Mouse (Mus musculus): Measurements from ENCODE around the gene Fbxo31. TPM values are rescaled to one million over a fixed set of nuclear protein-coding genes. Genes with fewer than 3 reads are reported as not detected.

Gene Fbxo31
- total and polyA plus RNA-seq, 2 experiments from 2014 or later = 37.3 to 68.9 TPM

GRCm38 (mm10) chr8:121575661-121576060 lies 2.9 kb downstream of the Fbxo31 start:
- WGBS = 83% methylated on average over 3 of the region's 3 CpGs
- Histone ChIP-seq H3K27me3 (ENCODE audit: insufficient read depth, low read length) (no peaks in the 10 kb centered on the region), H3K4me1 (ENCODE audit: insufficient read depth, low read length) (peaks cover 6% of the 10 kb centered on the region; the same call in 1 of the 2 replicates), H3K4me2 (ENCODE audit: low read depth, low read length, poor library complexity, severe bottlenecking) (no peak overlapping the region), H3K9me3 (ENCODE audit: low read length) (no peaks in the 10 kb centered on the region), H3K4me3 (ENCODE audit: low read depth, low read length) (no peak overlapping the region), H3K9ac (replicated peaks; ENCODE audit: low read length, poor library complexity, severe bottlenecking) (no peak overlapping the region), H3K27ac (ENCODE audit: low read depth, low read length) (no peak overlapping the region), H3K36me3 (ENCODE audit: insufficient read depth, low read length) (no peaks in the 10 kb centered on the region)
- no peak for TF ChIP-seq CTCF (IDR thresholded peaks at IDR 0.05)
- DNase-seq (ENCODE audit: low spot score) = no peak
- ATAC-seq (ENCODE audit: low FRiP score) = no peak

- Histone ChIP-seq H3K4me3 (ENCODE audit: low read depth, low read length) (no peak overlapping the region), H3K4me1 (ENCODE audit: insufficient read depth, low read length) (peaks cover 6% of the 10 kb centered on the region; the same call in 1 of the 2 replicates), H3K27ac (ENCODE audit: low read depth, low read length) (no peak overlapping the region), H3K4me2 (ENCODE audit: low read depth, low read length, poor library complexity, severe bottlenecking) (no peak overlapping the region), H3K27me3 (ENCODE audit: insufficient read depth, low read length) (no peaks in the 10 kb centered on the region), H3K9me3 (ENCODE audit: low read length) (no peaks in the 10 kb centered on the region), H3K9ac (replicated peaks; ENCODE audit: low read length, poor library complexity, severe bottlenecking) (no peak overlapping the region), H3K36me3 (ENCODE audit: insufficient read depth, low read length) (no peaks in the 10 kb centered on the region)
- DNase-seq (ENCODE audit: low spot score) (no peak), ATAC-seq (ENCODE audit: low FRiP score) (no peak)
- WGBS = 53% methylated on average over 3 of the region's 3 CpGs
- no peak for TF ChIP-seq CTCF (IDR thresholded peaks at IDR 0.05)
Measured at GRCm38 (mm10) chr8:121573275-121573674, 5.3 kb downstream of the Fbxo31 start.

- Histone ChIP-seq H3K27ac (ENCODE audit: low read depth, low read length) (no peak overlapping the region), H3K36me3 (ENCODE audit: insufficient read depth, low read length) (no peaks in the 10 kb centered on the region), H3K4me1 (ENCODE audit: insufficient read depth, low read length) (peaks cover 5% of the 10 kb centered on the region; the same call in 1 of the 2 replicates), H3K9ac (replicated peaks; ENCODE audit: low read length, poor library complexity, severe bottlenecking) (no peak overlapping the region), H3K4me2 (ENCODE audit: low read depth, low read length, poor library complexity, severe bottlenecking) (no peak overlapping the region), H3K27me3 (ENCODE audit: insufficient read depth, low read length) (no peaks in the 10 kb centered on the region), H3K4me3 (ENCODE audit: low read depth, low read length) (no peak overlapping the region), H3K9me3 (ENCODE audit: low read length) (no peaks in the 10 kb centered on the region)
- no peak for ATAC-seq (ENCODE audit: low FRiP score)
- no peak for TF ChIP-seq CTCF (IDR thresholded peaks at IDR 0.05)
- 88% methylated on average over 7 of the region's 7 CpGs for WGBS
- no peak for DNase-seq (ENCODE audit: low spot score)
Measured at GRCm38 (mm10) chr8:121572121-121572520, 6.5 kb downstream of the Fbxo31 start.

- Histone ChIP-seq H3K36me3 (ENCODE audit: insufficient read depth, low read length) (no peaks in the 10 kb centered on the region), H3K27me3 (ENCODE audit: insufficient read depth, low read length) (no peaks in the 10 kb centered on the region), H3K9ac (replicated peaks; ENCODE audit: low read length, poor library complexity, severe bottlenecking) (no peak overlapping the region), H3K4me2 (ENCODE audit: low read depth, low read length, poor library complexity, severe bottlenecking) (no peak overlapping the region), H3K4me3 (ENCODE audit: low read depth, low read length) (no peak overlapping the region), H3K9me3 (ENCODE audit: low read length) (no peaks in the 10 kb centered on the region), H3K4me1 (ENCODE audit: insufficient read depth, low read length) (no peaks in the 10 kb centered on the region), H3K27ac (ENCODE audit: low read depth, low read length) (no peak overlapping the region)
- DNase-seq (ENCODE audit: low spot score) = no peak
- no peak for TF ChIP-seq CTCF (IDR thresholded peaks at IDR 0.05)
- 84% methylated on average over 17 of the region's 17 CpGs for WGBS
- ATAC-seq (ENCODE audit: low FRiP score) = no peak
Measured at GRCm38 (mm10) chr8:121570801-121571200, 7.8 kb downstream of the Fbxo31 start.

GRCm38 (mm10) chr8:121570335-121570734 lies 8.3 kb downstream of the Fbxo31 start:
- Histone ChIP-seq H3K4me3 (ENCODE audit: low read depth, low read length) (no peak overlapping the region), H3K27me3 (ENCODE audit: insufficient read depth, low read length) (no peaks in the 10 kb centered on the region), H3K9ac (replicated peaks; ENCODE audit: low read length, poor library complexity, severe bottlenecking) (no peak overlapping the region), H3K4me1 (ENCODE audit: insufficient read depth, low read length) (no peaks in the 10 kb centered on the region), H3K9me3 (ENCODE audit: low read length) (no peaks in the 10 kb centered on the region), H3K36me3 (ENCODE audit: insufficient read depth, low read length) (peaks cover 4% of the 10 kb centered on the region; the same call in 1 of the 2 replicates), H3K27ac (ENCODE audit: low read depth, low read length) (no peak overlapping the region), H3K4me2 (ENCODE audit: low read depth, low read length, poor library complexity, severe bottlenecking) (no peak overlapping the region)
- ATAC-seq (ENCODE audit: low FRiP score) = no peak
- WGBS = 87% methylated on average over 21 of the region's 21 CpGs
- TF ChIP-seq CTCF (IDR thresholded peaks at IDR 0.05) = no peak
- DNase-seq (ENCODE audit: low spot score) = no peak

- DNase-seq (ENCODE audit: low spot score) (no peak), ATAC-seq (ENCODE audit: low FRiP score) (no peak)
- no peak overlapping the region for H3K9ac ChIP-seq (replicated peaks; ENCODE audit: low read length, poor library complexity, severe bottlenecking)
- no peaks in the 10 kb centered on the region for H3K4me1 ChIP-seq (ENCODE audit: insufficient read depth, low read length)
- H3K27ac ChIP-seq (ENCODE audit: low read depth, low read length) = no peak overlapping the region
- no peak overlapping the region for H3K4me2 ChIP-seq (ENCODE audit: low read depth, low read length, poor library complexity, severe bottlenecking)
- WGBS = 81% methylated on average over 6 of the region's 6 CpGs
- no peak overlapping the region for H3K4me3 ChIP-seq (ENCODE audit: low read depth, low read length)
- H3K36me3 ChIP-seq (ENCODE audit: insufficient read depth, low read length) = peaks cover 10% of the 10 kb centered on the region; the same call in 1 of the 2 replicates
- no peaks in the 10 kb centered on the region for H3K9me3 ChIP-seq (ENCODE audit: low read length)
- H3K27me3 ChIP-seq (ENCODE audit: insufficient read depth, low read length) = no peaks in the 10 kb centered on the region
- no peak for TF ChIP-seq CTCF (IDR thresholded peaks at IDR 0.05)
Measured at GRCm38 (mm10) chr8:121568321-121568720, 10.3 kb downstream of the Fbxo31 start.
